Comparison of ENCODE assay signal across 18 mouse cellular contexts in the genomic region with DNA sequence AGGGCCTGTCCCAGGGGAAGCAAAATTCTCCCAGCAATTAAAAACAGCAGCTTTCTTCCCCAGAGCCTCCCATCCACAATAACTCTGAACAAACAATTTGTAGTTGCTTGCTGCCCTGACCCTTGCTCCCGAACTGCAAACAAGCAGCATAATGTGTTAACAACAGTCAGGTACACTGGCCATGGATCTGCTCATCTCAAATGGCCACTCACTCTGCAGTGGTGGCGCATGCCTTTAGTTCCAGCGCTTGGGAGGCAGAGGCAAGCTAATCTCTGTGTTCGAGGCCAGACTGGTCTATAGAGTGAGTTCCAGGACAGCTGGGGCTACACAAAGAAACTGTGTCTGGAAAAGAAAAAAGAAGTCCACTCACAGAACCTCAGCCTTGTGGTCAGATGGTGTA. TPM values are rescaled to one million over a fixed set of nuclear protein-coding genes. Genes with fewer than 3 reads are reported as not detected.
"Had no signal": no experiment of that assay in that cellular context is flagged by ENCODE, and none has a peak within 500 bp of the region (broad histone marks: within the 10 kb centered on the region; RNA-seq: fewer than 3 reads in every experiment).

No protein-coding gene starts in this region.

- DNase-seq: lung, adult 18-20 months; lung, embryonic 14.5 days; lung, postnatal 14 days; lung, postnatal 36 days; right cerebral cortex, postnatal 14 days; thymus, adult 2 months; thymus, postnatal 25 days; thymus, postnatal 4 days had no signal

- H3K36me3 ChIP-seq: midbrain, embryonic 13.5 days; midbrain, embryonic 15.5 days; neural tube, embryonic 12.5 days; stomach, embryonic 15.5 days had no signal

- H3K27me3 ChIP-seq: midbrain, embryonic 15.5 days; neural tube, embryonic 12.5 days; stomach, embryonic 15.5 days had no signal

- H3K9me3 ChIP-seq: megakaryocyte, embryonic 14.5 days; midbrain, embryonic 13.5 days; midbrain, embryonic 15.5 days; neural tube, embryonic 12.5 days; stomach, embryonic 15.5 days had no signal

- H3K9ac ChIP-seq: lung, embryonic 14.5 days; stomach, embryonic 15.5 days had no signal

- H3K27ac ChIP-seq: macrophage; neural tube, embryonic 12.5 days; stomach, embryonic 15.5 days; stomach, postnatal 0 days had no signal

- H3K4me3 ChIP-seq: stomach, embryonic 15.5 days had no signal

RNA-seq across cellular contexts. Expression of a gene that starts 37.1 kb away (rescaled TPM):
- total RNA-seq: midbrain, postnatal 0 days; monocyte, adult 5-6 weeks; neutrophil, adult 5-6 weeks had no signal
- polyA plus RNA-seq: macrophage had no signal
